Mouse (Mus musculus) stomach, embryonic 14.5 days (tissue): Measurements from ENCODE around the gene Vti1a. TPM values are rescaled to one million over a fixed set of nuclear protein-coding genes. Genes with fewer than 3 reads are reported as not detected.

Experiments
- ATAC-seq: fragments of 200-750 bp; cut with Nextera tagmentation; 2 replicates; pipeline ENCODE4 v1.8.0; 2017; ENCODE audit warnings: low read depth, moderate TSS enrichment; ENCODE audit not compliant: insufficient number of reproducible peaks, insufficient read depth, low FRiP score
- H3K27ac ChIP-seq: fragments of 300-500 bp; sonication (generic); 2 replicates; pipeline ENCODE4 v1.5.1; 2014; ENCODE audit warnings: mild to moderate bottlenecking, low read length, moderate library complexity, mixed read lengths
- H3K27me3 ChIP-seq: fragments of 300-500 bp; sonication (generic); 2 replicates; pipeline ENCODE4 v1.6.1; 2014; ENCODE audit warnings: low read length, control low read depth, mixed read lengths; ENCODE audit not compliant: control insufficient read depth, insufficient read depth
- H3K36me3 ChIP-seq: fragments of 300-500 bp; sonication (generic); 2 replicates; pipeline ENCODE4 v1.6.1; 2014; ENCODE audit warnings: mild to moderate bottlenecking, control low read depth, low read length, moderate library complexity, mixed read lengths; ENCODE audit not compliant: control insufficient read depth, insufficient read depth
- H3K4me1 ChIP-seq: fragments of 300-500 bp; sonication (generic); 2 replicates; pipeline ENCODE4 v1.6.1; 2014; ENCODE audit warnings: low read length, control low read depth, mixed read lengths; ENCODE audit not compliant: control insufficient read depth, insufficient read depth
- H3K4me2 ChIP-seq: fragments of 300-500 bp; sonication (generic); replicated peaks from 2 replicates; pipeline ENCODE4 v1.6.1; 2014; ENCODE audit warnings: low read depth, low read length, control low read depth
- H3K4me3 ChIP-seq: fragments of 300-500 bp; sonication (generic); 2 replicates; pipeline ENCODE4 v1.5.1; 2014; ENCODE audit warnings: low read depth, low read length, control low read depth
- H3K9ac ChIP-seq: fragments of 300-500 bp; sonication (generic); replicated peaks from 2 replicates; pipeline ENCODE4 v1.6.1; 2014; ENCODE audit warnings: low read depth, mild to moderate bottlenecking, control low read depth, low read length, moderate library complexity, mixed read lengths
- H3K9me3 ChIP-seq: fragments of 300-500 bp; sonication (generic); 2 replicates; pipeline ENCODE4 v1.6.1; 2016; ENCODE audit warnings: low read depth, low read length, control low read depth; ENCODE audit not compliant: control insufficient read depth
- WGBS: fragments of 180-500 bp; shearing (Covaris S2); extraction: QIAGEN DNeasy Blood & Tissue Kit; methylation state at CpG from one replicate; pipeline ENCODE4 v1.1.7; 2014; 5-methylcytosine and 5-hydroxymethylcytosine counted together
- polyA plus RNA-seq: library from polyadenylated mRNA; unstranded; fragments of >200 nt; fragmentation: Nextera tagmentation; extraction: Ambion mirVana; gene quantifications from 2 replicates; pipeline ENCODE4 v1.2.1, GENCODE M21; 2014

The Vti1a gene
- polyA plus RNA-seq, 1 experiment from 2014 or later, result 27.2 TPM

- Histone ChIP-seq H3K4me2 (peak overlapping the region; percentile 30), H3K36me3 (no peaks in the 10 kb centered on the region; the same call in 1 of the 2 replicates), H3K4me3 (no peak overlapping the region), H3K27ac (peak overlapping the region; percentile 44; the same call in 1 of the 2 replicates), H3K27me3 (no peaks in the 10 kb centered on the region), H3K9ac (no peak overlapping the region), H3K4me1 (0 out of 2 replicates have a peak, but pooled peaks cover 2% of the 10 kb centered on the region), H3K9me3 (no peaks in the 10 kb centered on the region)
- peak; percentile 90 for ATAC-seq
- WGBS, result 15% methylated on average over 21 of the region's 21 CpGs
Observed at GRCm38 (mm10) chr19:55556168-55556999, 240.3 kb downstream of the Vti1a start.

DNA sequence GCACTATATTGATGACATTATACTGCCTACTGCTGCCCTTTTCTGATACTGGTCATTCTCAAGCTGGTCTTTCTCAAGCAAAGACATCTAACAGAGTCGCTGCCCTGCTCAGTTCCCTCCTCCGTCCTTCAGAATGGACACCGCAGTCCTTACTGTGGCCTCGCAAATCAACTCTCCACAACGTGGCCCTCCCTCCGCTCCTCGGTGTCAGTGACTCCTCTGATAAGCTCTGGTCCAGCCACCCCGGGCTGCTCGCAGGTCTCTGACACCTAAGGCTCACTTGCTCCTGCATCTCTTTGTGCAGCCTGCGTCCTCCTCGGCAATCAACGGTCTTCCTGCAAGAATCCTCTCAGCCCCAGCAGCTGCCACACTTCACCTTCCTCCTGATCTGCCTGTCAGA, 243.2 kb downstream of the Vti1a start:
- Histone ChIP-seq H3K4me1 (peaks cover 10% of the 10 kb centered on the region; the same call in 1 of the 2 replicates), H3K27me3 (no peaks in the 10 kb centered on the region), H3K4me2 (no peak overlapping the region), H3K9ac (no peak overlapping the region), H3K4me3 (no peak overlapping the region), H3K27ac (no peak overlapping the region), H3K9me3 (no peaks in the 10 kb centered on the region), H3K36me3 (no peaks in the 10 kb centered on the region; the same call in 1 of the 2 replicates)
- no peak for ATAC-seq
- 51% methylated on average over 12 of the region's 12 CpGs for whole genome bisulfite sequencing

DNA sequence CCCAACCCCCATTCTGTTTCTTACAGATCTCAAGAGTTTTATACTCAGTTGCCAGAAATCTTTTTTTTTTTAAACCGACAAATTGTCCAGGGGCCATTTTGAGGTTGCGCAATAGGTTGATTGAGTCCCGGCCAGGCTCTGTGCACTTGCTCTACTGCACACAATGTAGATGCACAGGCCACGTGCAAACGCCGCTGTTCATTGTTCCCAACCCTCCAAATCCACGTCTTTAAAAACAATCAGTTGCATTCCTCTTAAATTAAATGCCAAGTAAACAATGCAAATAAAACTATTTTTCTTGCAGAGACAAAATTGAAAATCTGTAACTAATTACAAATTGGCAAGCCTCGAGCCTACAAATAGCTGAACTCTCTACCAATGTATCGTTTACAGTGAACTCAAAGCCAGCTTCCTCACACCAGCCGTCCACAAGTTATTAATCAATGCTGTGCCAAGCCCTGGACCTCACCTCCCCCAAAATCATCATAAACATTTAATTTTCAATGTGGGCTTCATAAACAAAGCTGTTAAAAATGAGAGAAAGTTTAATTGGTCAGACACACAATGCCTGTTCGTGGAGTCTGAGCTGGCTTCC, 244.1 kb downstream of the Vti1a start:
- Histone ChIP-seq H3K27me3 (no peaks in the 10 kb centered on the region), H3K9me3 (no peaks in the 10 kb centered on the region), H3K4me2 (no peak overlapping the region), H3K36me3 (no peaks in the 10 kb centered on the region; the same call in 1 of the 2 replicates), H3K4me3 (no peak overlapping the region), H3K9ac (no peak overlapping the region), H3K27ac (no peak overlapping the region), H3K4me1 (peaks cover 10% of the 10 kb centered on the region; the same call in 1 of the 2 replicates)
- WGBS, result 73% methylated on average over 11 of the region's 11 CpGs
- no peak for ATAC-seq

- Histone ChIP-seq H3K9me3 (no peaks in the 10 kb centered on the region), H3K27ac (no peak overlapping the region), H3K4me2 (no peak overlapping the region), H3K4me1 (peaks cover 12% of the 10 kb centered on the region; the same call in 1 of the 2 replicates), H3K36me3 (no peaks in the 10 kb centered on the region; the same call in 1 of the 2 replicates), H3K9ac (no peak overlapping the region), H3K27me3 (no peaks in the 10 kb centered on the region), H3K4me3 (no peak overlapping the region)
- ATAC-seq, result no peak
- 94% methylated on average over 10 of the region's 10 CpGs for WGBS
Observed at GRCm38 (mm10) chr19:55561469-55561868, 245.4 kb downstream of the Vti1a start.

GRCm38 (mm10) chr19:55562487-55563147, 246.5 kb downstream of the Vti1a start:
- Histone ChIP-seq H3K4me3 (no peak overlapping the region), H3K27me3 (no peaks in the 10 kb centered on the region), H3K9me3 (no peaks in the 10 kb centered on the region), H3K27ac (no peak overlapping the region), H3K4me2 (no peak overlapping the region), H3K9ac (no peak overlapping the region), H3K4me1 (peaks cover 17% of the 10 kb centered on the region; the same call in 1 of the 2 replicates), H3K36me3 (no peaks in the 10 kb centered on the region; the same call in 1 of the 2 replicates)
- ATAC-seq, result no peak
- WGBS, result 67% methylated on average over 14 of the region's 14 CpGs

- Histone ChIP-seq H3K36me3 (no peaks in the 10 kb centered on the region; the same call in 1 of the 2 replicates), H3K27me3 (no peaks in the 10 kb centered on the region), H3K27ac (no peak overlapping the region), H3K4me1 (peaks cover 17% of the 10 kb centered on the region; the same call in 1 of the 2 replicates), H3K9me3 (no peaks in the 10 kb centered on the region), H3K4me2 (no peak overlapping the region), H3K9ac (no peak overlapping the region), H3K4me3 (no peak overlapping the region)
- 0 out of 2 replicates have a peak, but pooled peaks have one; percentile 14 for ATAC-seq
- WGBS, result 59% methylated on average over 15 of the region's 15 CpGs
Observed at GRCm38 (mm10) chr19:55563148-55563651, 247.1 kb downstream of the Vti1a start.

DNA sequence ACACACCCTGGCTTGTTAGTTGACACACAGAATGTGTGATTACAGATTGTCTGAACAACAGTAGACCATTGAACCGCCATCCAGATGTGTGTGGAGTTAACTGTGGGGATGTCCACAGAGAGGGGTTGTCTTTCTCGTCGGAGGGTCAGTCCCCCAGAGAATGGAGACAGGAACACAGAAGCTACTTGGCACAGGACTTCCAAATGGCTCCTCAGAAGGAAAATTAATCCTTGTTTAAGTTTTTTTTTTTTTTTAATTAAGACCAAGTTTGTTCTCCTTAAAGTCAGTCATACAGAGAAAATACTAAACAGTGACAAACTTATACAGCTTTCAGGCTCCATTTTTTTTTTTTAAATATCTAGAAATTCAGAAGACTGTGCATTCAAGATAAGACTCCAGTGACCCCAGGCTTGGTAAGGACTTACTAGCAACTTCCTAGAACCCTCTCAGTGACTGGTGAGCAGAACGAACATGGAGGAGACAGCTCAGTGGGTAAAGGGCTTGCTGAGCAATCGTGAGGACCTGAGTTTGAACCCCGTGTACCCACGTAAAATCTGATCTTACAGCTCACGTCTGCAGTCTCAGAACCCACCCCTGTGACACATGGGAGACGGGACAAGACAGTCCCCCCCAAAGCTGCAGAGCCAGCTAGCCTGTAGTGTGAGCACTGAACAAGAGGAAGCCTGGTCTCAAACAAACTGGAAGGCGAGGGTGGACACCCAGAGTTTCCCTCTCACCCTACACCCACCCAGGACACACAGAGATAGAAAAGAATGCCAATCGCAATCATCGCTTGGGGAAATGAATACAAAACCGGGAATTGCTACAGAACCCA, 248.2 kb downstream of the Vti1a start:
- no peaks in the 10 kb centered on the region for H3K9me3 ChIP-seq
- peaks cover 17% of the 10 kb centered on the region; the same call in 1 of the 2 replicates for H3K4me1 ChIP-seq
- H3K36me3 ChIP-seq, result no peaks in the 10 kb centered on the region; the same call in 1 of the 2 replicates
- WGBS, result 89% methylated on average over 13 of the region's 13 CpGs
- no peak overlapping the region for H3K27ac ChIP-seq
- H3K9ac ChIP-seq, result no peak overlapping the region
- H3K4me2 ChIP-seq, result no peak overlapping the region
- no peak overlapping the region for H3K4me3 ChIP-seq
- ATAC-seq, result no peak
- no peaks in the 10 kb centered on the region for H3K27me3 ChIP-seq
